Mouse (Mus musculus): ENCODE results near the gene Tmed8. TPM values are rescaled to one million over a fixed set of nuclear protein-coding genes. Genes with fewer than 3 reads are reported as not detected.

Gene Tmed8
- polyA plus RNA-seq, 1 experiment from 2014 or later: 0.95 TPM

- ATAC-seq: no peak
- Histone ChIP-seq H3K27me3 (replicated peaks; ENCODE audit: control insufficient read depth, insufficient read depth, low read length) (no peaks in the 10 kb centered on the region), H3K4me1 (ENCODE audit: control insufficient read depth, insufficient read depth, low read length) (no peaks in the 10 kb centered on the region), H3K9me3 (ENCODE audit: control insufficient read depth, low read length) (no peaks in the 10 kb centered on the region), H3K27ac (ENCODE audit: low read length) (no peak overlapping the region), H3K36me3 (ENCODE audit: control insufficient read depth, insufficient read depth, low read length) (no peaks in the 10 kb centered on the region; the same call in 1 of the 2 replicates), H3K4me3 (ENCODE audit: low read length) (no peak overlapping the region), H3K4me2 (ENCODE audit: low read depth, low read length) (no peak overlapping the region), H3K9ac (ENCODE audit: low read depth, low read length) (no peak overlapping the region)
- WGBS: 62% methylated on average over 2 of the region's 2 CpGs
Observed at GRCm38 (mm10) chr12:87131181-87131580, 69.1 kb downstream of the Tmed8 start.

GRCm38 (mm10) chr12:87130224-87130623, 70.0 kb downstream of the Tmed8 start:
- H3K4me2 ChIP-seq (ENCODE audit: low read depth, low read length): no peak overlapping the region
- no peaks in the 10 kb centered on the region for H3K9me3 ChIP-seq (ENCODE audit: control insufficient read depth, low read length)
- H3K27ac ChIP-seq (ENCODE audit: low read length): no peak overlapping the region
- H3K27me3 ChIP-seq (replicated peaks; ENCODE audit: control insufficient read depth, insufficient read depth, low read length): no peaks in the 10 kb centered on the region
- no peaks in the 10 kb centered on the region; the same call in 1 of the 2 replicates for H3K36me3 ChIP-seq (ENCODE audit: control insufficient read depth, insufficient read depth, low read length)
- H3K4me1 ChIP-seq (ENCODE audit: control insufficient read depth, insufficient read depth, low read length): no peaks in the 10 kb centered on the region
- ATAC-seq: no peak
- no peak overlapping the region for H3K4me3 ChIP-seq (ENCODE audit: low read length)
- WGBS: 90% methylated on average over 4 of the region's 4 CpGs
- H3K9ac ChIP-seq (ENCODE audit: low read depth, low read length): no peak overlapping the region

- 67% methylated on average over 4 of the region's 4 CpGs for WGBS
- no peaks in the 10 kb centered on the region; the same call in 1 of the 2 replicates for H3K36me3 ChIP-seq (ENCODE audit: control insufficient read depth, insufficient read depth, low read length)
Observed at GRCm38 (mm10) chr12:87127256-87127655, 73.0 kb downstream of the Tmed8 start.

GRCm38 (mm10) chr12:87121918-87122589, 78.2 kb downstream of the Tmed8 start:
- 87% methylated on average over 4 of the region's 4 CpGs for WGBS
- Histone ChIP-seq H3K27ac (ENCODE audit: low read length) (no peak overlapping the region), H3K9me3 (ENCODE audit: control insufficient read depth, low read length) (no peaks in the 10 kb centered on the region), H3K27me3 (replicated peaks; ENCODE audit: control insufficient read depth, insufficient read depth, low read length) (no peaks in the 10 kb centered on the region), H3K9ac (ENCODE audit: low read depth, low read length) (no peak overlapping the region), H3K4me2 (ENCODE audit: low read depth, low read length) (no peak overlapping the region), H3K36me3 (ENCODE audit: control insufficient read depth, insufficient read depth, low read length) (no peaks in the 10 kb centered on the region), H3K4me3 (ENCODE audit: low read length) (no peak overlapping the region), H3K4me1 (ENCODE audit: control insufficient read depth, insufficient read depth, low read length) (no peaks in the 10 kb centered on the region)
- ATAC-seq: no peak

More at GRCm38 (mm10) chr12:87127256-87127655, 73.0 kb downstream of the Tmed8 start:
- Histone ChIP-seq H3K4me3 (ENCODE audit: low read length) (no peak overlapping the region), H3K27me3 (replicated peaks; ENCODE audit: control insufficient read depth, insufficient read depth, low read length) (no peaks in the 10 kb centered on the region), H3K9me3 (ENCODE audit: control insufficient read depth, low read length) (no peaks in the 10 kb centered on the region), H3K4me2 (ENCODE audit: low read depth, low read length) (no peak overlapping the region), H3K4me1 (ENCODE audit: control insufficient read depth, insufficient read depth, low read length) (no peaks in the 10 kb centered on the region), H3K9ac (ENCODE audit: low read depth, low read length) (no peak overlapping the region), H3K27ac (ENCODE audit: low read length) (no peak overlapping the region)
- no peak for ATAC-seq

Other genes with a start within 250 kb of the Tmed8 start
- 0.23 and 0.28 TPM in 2 replicates for gene Zdhhc22, start 210.0 kb downstream of the Tmed8 start, polyA plus RNA-seq (2015; fragmentation: Nextera tagmentation; extraction: Ambion mirVana)
- gene Tmem63c, start 179.1 kb downstream of the Tmed8 start, polyA plus RNA-seq (2015; fragmentation: Nextera tagmentation; extraction: Ambion mirVana): 0.60 and 0.92 TPM in 2 replicates
- gene Ngb, start 97.9 kb downstream of the Tmed8 start, polyA plus RNA-seq (2015; fragmentation: Nextera tagmentation; extraction: Ambion mirVana): 1.2 and 1.6 TPM in 2 replicates
- gene Gstz1, start 53.3 kb downstream of the Tmed8 start, polyA plus RNA-seq (2015; fragmentation: Nextera tagmentation; extraction: Ambion mirVana): 60.4 and 61.2 TPM in 2 replicates
- 11.7 TPM in 2 replicates for gene Pomt2, start 52.5 kb downstream of the Tmed8 start, polyA plus RNA-seq (2015; fragmentation: Nextera tagmentation; extraction: Ambion mirVana)
- 0.69 and 1.3 TPM in 2 replicates for gene Samd15, start 731 bp downstream of the Tmed8 start, polyA plus RNA-seq (2015; fragmentation: Nextera tagmentation; extraction: Ambion mirVana)
- gene Noxred1, start 38.3 kb upstream of the Tmed8 start, polyA plus RNA-seq (2015; fragmentation: Nextera tagmentation; extraction: Ambion mirVana): 0.45 and 0.49 TPM in 2 replicates
- gene Vipas39, start 65.8 kb upstream of the Tmed8 start, polyA plus RNA-seq (2015; fragmentation: Nextera tagmentation; extraction: Ambion mirVana): 40.8 and 42.4 TPM in 2 replicates
- gene Ahsa1, start 66.0 kb upstream of the Tmed8 start, polyA plus RNA-seq (2015; fragmentation: Nextera tagmentation; extraction: Ambion mirVana): 196 and 225 TPM in 2 replicates
- 0.27 and 0.49 TPM in 2 replicates for gene Ism2, start 99.3 kb upstream of the Tmed8 start, polyA plus RNA-seq (2015; fragmentation: Nextera tagmentation; extraction: Ambion mirVana)
- 126 and 133 TPM in 2 replicates for gene Sptlc2, start 187.9 kb upstream of the Tmed8 start, polyA plus RNA-seq (2015; fragmentation: Nextera tagmentation; extraction: Ambion mirVana)
- 258 and 261 TPM in 2 replicates for gene Slirp, start 243.4 kb upstream of the Tmed8 start, polyA plus RNA-seq (2015; fragmentation: Nextera tagmentation; extraction: Ambion mirVana)
- 43.9 and 52.0 TPM in 2 replicates for gene Alkbh1, start 243.6 kb upstream of the Tmed8 start, polyA plus RNA-seq (2015; fragmentation: Nextera tagmentation; extraction: Ambion mirVana)